Mouse (Mus musculus) adrenal gland, adult 18-20 months (tissue): ENCODE measurements around the gene Clca2. TPM values are rescaled to one million over a fixed set of nuclear protein-coding genes. Genes with fewer than 3 reads are reported as not detected.
A peak's percentile ranks its signal among the peaks of the same experiment; 100 is the strongest.

Experiments used
- DNase-seq, 2 experiments: peaks; one replicate each; pipeline ENCODE4 v3.0.0; 2021 to 2022; ENCODE audit warnings: low spot score in 2 of 2
- long read RNA-seq, 2 experiments: library from polyadenylated mRNA; stranded (forward); transcript quantifications; one replicate each; pipeline ENCODE4 v2.0.0; 2021
- total RNA-seq, 2 experiments: library from RNA; stranded (reverse); gene quantifications; 1 replicate in 1 of 2; 2 replicates in 1 of 2; pipeline ENCODE4 v1.2.3; 2021

Gene Clca2
- total RNA-seq, result under 1 TPM in 1 of 2 experiments, not detected in 1; 0.13 TPM
- long read RNA-seq, experiment 1, result 0 reads
- long read RNA-seq, experiment 2, result 0 reads

GRCm38 (mm10) chr3:145099291-145099690 lies at the start of gene Clca2:
Gene Clca2 (minus strand): TSS chr3:145099443.
- no peak for DNase-seq

- DNase-seq, result no peak
These were observed 48.7 kb upstream of the Clca2 start for GRCm38 (mm10) chr3:145147952-145148351.

GRCm38 (mm10) chr3:145147483-145147882 lies 48.2 kb upstream of the Clca2 start:
- no peak for DNase-seq

- no peak for DNase-seq
These were observed 47.6 kb upstream of the Clca2 start for GRCm38 (mm10) chr3:145146871-145147270.

GRCm38 (mm10) chr3:145143856-145144255 lies 44.6 kb upstream of the Clca2 start:
- no peak for DNase-seq

- no peak for DNase-seq
These were observed 43.7 kb upstream of the Clca2 start for GRCm38 (mm10) chr3:145142925-145143324.

GRCm38 (mm10) chr3:145140236-145140635 lies 41.0 kb upstream of the Clca2 start:
- DNase-seq, result no peak

GRCm38 (mm10) chr3:145131210-145131868 lies 32.1 kb upstream of the Clca2 start:
- peak in 1 of 2 experiments; percentile 27 for DNase-seq

- no peak for DNase-seq
These were observed 30.1 kb upstream of the Clca2 start for GRCm38 (mm10) chr3:145129356-145129755.

GRCm38 (mm10) chr3:145126618-145127017 lies 27.4 kb upstream of the Clca2 start:
- DNase-seq, result no peak

GRCm38 (mm10) chr3:145119425-145119824 lies 20.2 kb upstream of the Clca2 start:
- DNase-seq, result no peak

GRCm38 (mm10) chr3:145119002-145119358 lies 19.7 kb upstream of the Clca2 start:
- no peak for DNase-seq

- DNase-seq, result peak; percentile 95
These were observed 19.2 kb upstream of the Clca2 start, which contains the start of gene Odf2l for GRCm38 (mm10) chr3:145118254-145119001. Gene Odf2l (plus strand): TSS chr3:145118588.

GRCm38 (mm10) chr3:145117637-145118036 lies 18.4 kb upstream of the Clca2 start:
- DNase-seq, result no peak

GRCm38 (mm10) chr3:145115169-145115568 lies 15.9 kb upstream of the Clca2 start:
- DNase-seq, result no peak

GRCm38 (mm10) chr3:145105773-145106504 lies 6.7 kb upstream of the Clca2 start:
- no peak for DNase-seq

GRCm38 (mm10) chr3:145105076-145105772 lies 6.0 kb upstream of the Clca2 start:
- DNase-seq, result no peak

- no peak for DNase-seq
These were observed 4.5 kb upstream of the Clca2 start for GRCm38 (mm10) chr3:145103770-145104169.

GRCm38 (mm10) chr3:145103321-145103720 lies 4.1 kb upstream of the Clca2 start:
- no peak for DNase-seq

- no peak for DNase-seq
These were observed 2.8 kb upstream of the Clca2 start for GRCm38 (mm10) chr3:145101891-145102555.
